Mouse (Mus musculus) ovary, postnatal 14 days (tissue): ENCODE measurements around the gene Atg4a-ps.

Source experiments
- DNase-seq: peaks from one replicate; pipeline ENCODE4 v3.0.0; 2022; ENCODE audit warnings: low spot score

The Atg4a-ps gene

DNA sequence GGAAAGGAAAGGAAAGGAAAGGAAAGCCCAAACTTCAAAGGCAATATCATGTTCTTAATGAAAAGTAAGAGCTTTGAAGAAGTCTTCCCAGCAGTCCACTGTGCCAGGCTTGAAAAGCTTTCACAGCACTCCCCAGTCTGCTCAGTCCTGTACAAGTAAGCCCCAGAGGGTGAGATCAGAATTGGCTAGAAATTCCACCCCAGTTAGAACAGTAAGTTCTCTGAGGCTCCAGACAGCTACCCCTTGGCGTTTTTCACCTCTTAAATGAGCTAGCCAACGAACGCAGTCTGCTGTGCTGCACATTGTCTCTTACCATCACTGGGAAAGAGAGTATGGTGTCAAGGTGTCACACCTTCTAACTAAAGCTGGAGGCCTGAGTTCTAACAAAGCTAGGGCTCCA, 18.2 kb downstream of the Atg4a-ps start:
- no peak for DNase-seq

DNA sequence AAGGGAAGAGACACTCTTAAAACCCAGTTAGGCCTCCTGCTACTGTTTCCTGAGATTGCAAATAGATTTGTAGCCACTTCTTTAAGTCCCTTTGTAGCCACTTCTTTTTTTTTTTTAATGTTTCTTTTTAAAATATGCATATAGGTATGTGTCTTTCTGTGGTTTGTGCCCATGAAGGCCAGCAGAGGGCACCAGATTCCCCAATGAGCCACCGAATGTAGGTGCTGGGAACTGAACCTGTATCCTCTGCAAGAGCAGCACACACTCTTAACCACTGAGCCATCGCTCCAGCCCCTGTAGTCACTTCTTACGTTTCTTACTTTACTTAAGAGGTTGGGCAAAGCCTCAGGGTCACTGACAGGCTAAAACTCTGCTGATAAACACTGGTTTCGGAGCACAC, 19.4 kb downstream of the Atg4a-ps start:
- no peak for DNase-seq

DNA sequence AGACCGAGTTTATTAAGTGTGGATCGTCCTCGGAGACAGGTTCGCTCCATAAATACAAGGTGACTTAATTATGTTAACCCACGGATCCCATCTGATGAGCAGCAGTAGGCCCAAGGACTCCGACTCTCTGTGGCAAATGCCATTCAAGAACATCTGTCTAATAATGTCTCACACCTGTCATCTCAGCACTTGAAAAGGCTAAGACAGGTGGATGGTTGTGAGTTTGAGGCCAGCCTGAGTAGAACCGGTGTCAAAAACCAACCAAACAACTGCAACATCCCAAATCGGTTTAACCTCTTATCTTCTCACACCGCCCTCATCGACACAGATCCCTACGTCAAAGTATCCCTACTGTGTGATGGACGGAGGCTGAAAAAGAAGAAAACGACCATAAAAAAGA, 20.7 kb downstream of the Atg4a-ps start:
- DNase-seq = no peak

- no peak for DNase-seq
Measured at GRCm38 (mm10) chr3:103624591-103625051, 21.2 kb downstream of the Atg4a-ps start.

DNA sequence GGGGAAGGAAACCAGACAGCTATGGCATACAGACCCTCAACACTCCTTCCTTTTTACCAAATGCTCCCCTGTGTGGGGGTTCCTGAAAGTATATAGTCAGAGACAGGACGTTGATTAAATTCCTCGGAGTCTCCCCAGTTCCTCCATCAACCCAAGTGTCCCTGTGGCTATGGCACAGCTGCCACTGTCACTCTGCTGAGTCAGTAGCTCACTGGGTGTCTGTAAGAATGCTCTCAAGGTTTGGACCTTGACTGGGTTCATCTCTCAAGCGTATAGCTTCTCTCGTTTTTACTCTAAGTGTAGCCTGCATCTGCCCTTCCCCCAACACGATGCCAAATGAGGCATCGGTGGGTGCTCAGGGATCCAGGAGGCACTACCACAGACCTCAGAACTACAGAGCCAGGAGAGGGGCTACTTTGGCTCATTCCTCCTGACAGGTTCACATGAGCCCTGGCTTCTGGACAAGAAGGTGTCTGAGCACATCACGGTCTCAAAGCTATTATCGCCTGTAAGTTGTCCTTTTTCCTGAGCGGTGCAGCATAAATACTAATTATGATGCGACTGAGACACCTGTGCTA, 21.9 kb downstream of the Atg4a-ps start:
- no peak for DNase-seq

GRCm38 (mm10) chr3:103620101-103620500, 25.8 kb downstream of the Atg4a-ps start:
- DNase-seq = no peak

- no peak for DNase-seq
Measured at GRCm38 (mm10) chr3:103616981-103617380, 28.9 kb downstream of the Atg4a-ps start.

- DNase-seq = no peak
Measured at GRCm38 (mm10) chr3:103615621-103616020, 30.2 kb downstream of the Atg4a-ps start.

DNA sequence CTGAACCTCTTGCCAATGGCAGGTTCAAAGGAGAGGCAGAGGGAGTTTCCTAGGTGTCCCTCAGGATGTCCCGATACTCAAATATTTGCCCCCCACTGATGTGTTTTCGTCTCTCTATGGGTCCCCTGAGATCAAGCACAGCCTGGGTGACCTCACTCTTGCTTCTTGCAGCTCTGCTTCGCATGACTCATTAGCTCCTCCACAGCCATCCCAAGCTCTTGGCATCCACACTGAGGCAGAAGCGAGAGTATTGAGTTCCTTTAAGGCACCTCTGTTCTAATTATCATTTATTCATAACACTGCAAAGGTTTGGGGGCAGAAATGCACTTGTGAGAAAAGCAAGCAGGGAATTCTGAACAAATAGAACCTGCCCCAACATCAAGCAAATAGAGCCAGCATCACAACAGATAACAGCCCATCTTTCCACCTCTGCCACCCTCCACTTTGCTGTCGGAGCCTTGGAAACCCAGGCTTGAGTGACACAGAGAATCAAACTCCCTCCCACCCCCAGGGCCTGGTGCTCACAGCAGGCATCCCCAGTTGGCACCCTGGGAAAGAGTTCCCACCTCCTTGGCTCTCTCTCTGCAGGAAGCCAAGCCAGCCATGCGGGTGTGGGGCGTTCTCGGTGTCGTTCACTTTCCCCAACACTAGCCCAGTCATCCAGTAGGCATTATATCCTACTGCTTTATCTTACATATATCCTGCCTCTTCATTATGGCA, 33.1 kb downstream of the Atg4a-ps start:
- no peak for DNase-seq

DNA sequence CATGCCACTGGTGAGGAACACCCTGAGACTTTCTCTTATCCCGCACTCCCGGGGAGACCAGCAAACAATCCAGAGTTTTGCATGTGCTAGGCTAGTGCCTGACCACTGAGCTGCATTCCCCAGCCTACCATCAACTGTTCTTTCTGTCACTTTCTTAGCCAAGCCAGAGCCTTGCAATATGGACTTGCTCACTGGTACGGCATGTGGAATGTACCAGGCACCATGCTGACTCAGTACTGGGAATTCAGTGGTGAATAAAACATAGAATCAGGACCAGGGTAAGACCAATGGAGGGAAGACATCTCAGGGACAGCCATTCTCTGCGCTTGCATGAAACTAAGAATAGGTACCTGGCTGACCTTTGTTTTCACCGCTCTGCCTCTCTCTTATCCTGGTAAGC, 35.6 kb downstream of the Atg4a-ps start:
- DNase-seq = no peak

DNA sequence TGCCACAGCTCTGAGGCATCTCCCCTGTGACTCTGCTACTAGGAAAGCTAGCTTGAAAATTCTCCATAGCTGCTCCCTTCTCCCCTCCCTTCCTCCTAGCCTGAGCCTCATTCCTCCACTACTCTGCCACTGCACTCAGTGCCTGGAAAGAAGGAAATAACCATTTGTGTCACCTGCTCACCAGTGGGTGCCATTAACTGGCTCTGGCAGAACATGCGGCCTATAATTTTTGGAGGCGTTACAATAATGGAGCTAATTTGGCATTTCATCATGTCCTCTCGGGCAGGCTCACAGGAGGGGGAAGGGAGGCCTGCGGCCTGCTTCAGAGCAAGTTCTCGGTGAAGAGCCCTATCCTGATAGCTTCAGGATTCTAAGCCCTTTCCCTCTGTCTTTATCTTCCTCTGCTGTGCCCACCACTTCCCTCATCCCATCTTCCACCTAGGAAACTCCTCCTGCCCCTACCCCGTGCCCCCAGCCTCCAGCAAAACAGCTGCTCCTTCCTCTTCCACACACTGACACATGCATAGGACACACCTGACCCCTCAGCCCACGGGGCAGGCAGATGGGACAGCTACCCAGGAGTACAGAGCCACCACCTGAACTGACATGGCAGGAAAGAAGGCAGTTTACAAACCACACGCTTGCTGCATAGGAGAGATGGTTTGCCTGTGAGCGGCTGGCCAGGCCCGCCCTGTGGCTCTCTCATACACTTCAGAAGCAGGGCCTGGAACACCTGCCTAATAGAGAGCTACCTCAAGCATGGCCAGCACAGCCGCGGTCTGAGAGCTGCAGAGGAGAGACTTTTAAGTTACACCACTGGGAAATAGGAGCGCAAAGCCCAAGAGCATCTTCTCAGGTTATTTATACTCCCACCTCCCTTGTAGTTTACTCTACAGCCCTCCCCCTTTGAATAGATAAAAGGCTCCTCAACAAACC, 38.9 kb downstream of the Atg4a-ps start:
- DNase-seq = no peak

- no peak for DNase-seq
Measured at GRCm38 (mm10) chr3:103606045-103606597, 39.7 kb downstream of the Atg4a-ps start.

- DNase-seq = no peak
Measured at GRCm38 (mm10) chr3:103601561-103601960, 44.3 kb downstream of the Atg4a-ps start.

DNA sequence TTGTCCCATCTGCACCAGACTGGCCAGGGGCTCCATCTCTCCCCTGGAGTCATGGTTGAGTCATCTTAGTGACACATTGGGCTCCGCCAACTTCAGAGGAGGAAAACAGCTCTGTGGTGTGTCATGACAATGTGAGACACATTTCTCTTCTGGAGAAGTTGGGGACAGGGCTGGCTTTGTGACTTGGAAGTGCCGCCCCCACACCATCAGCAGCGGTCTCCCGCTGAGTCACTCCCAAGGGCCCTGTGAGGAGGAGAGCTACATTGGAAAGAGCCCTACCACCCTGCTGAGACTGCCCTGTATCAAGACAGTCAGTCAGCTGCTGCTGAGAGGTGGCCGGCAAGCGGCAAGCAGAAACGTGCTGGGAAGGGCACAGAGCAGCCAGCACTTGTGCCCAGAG, 44.9 kb downstream of the Atg4a-ps start:
- DNase-seq = no peak

GRCm38 (mm10) chr3:103597586-103597985, 48.3 kb downstream of the Atg4a-ps start:
- DNase-seq = no peak

DNA sequence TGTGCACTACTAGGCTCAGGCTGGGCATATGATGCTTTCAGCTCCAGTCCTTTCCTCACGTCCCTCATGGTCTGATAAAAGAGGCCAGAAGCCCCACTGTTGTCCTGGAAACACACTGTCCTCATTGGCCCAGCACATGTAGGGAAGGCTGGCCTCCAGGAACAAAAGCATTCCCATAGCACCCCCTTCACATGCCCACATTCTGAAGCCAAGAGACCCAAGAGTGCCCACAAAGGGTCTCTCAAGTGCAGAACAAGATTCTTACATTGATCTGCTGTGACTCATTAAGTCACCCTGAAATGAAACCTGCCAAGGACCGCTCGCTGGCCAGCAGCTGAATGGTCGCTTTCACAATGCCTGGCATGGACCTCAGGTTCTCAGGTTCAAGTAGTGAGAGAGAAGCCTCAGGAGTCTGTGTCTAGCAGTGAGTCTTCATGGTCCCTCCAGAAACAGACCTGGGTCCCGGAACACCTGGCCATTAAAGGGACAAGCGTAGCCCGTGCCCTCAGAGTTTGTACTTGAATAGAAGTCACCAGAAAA, 50.5 kb downstream of the Atg4a-ps start:
- DNase-seq = no peak
